In genomic region chr14:49560706-49561105, GRCm38 (mm10) we compare ENCODE assay signal across 24 mouse cellular contexts. TPM values are rescaled to one million over a fixed set of nuclear protein-coding genes. Genes with fewer than 3 reads are reported as not detected.
DNase-seq lines count a peak whose midpoint lies in the region; ATAC-seq lines count a peak whose summit lies in the region.
"Had no signal": no experiment of that assay in that cellular context is flagged by ENCODE, and none has a peak within 500 bp of the region (broad histone marks: within the 10 kb centered on the region; RNA-seq: fewer than 3 reads in every experiment).

No protein-coding gene starts in this region.

- H3K4me1 ChIP-seq in midbrain, embryonic 15.5 days = no peaks in the 10 kb centered on the region
- H3K4me1 ChIP-seq: embryonic facial prominence, embryonic 13.5 days; heart, embryonic 12.5 days; hindbrain, embryonic 10.5 days; intestine, embryonic 15.5 days had no signal

- WGBS in midbrain, embryonic 15.5 days = 84% methylated on average over 2 of the region's 2 CpGs

- no peak overlapping the region for H3K27ac ChIP-seq in midbrain, embryonic 15.5 days
- H3K27ac ChIP-seq: embryonic facial prominence, embryonic 13.5 days; gastrocnemius, adult 2 months; hindbrain, embryonic 10.5 days; hindbrain, embryonic 14.5 days; intestine, embryonic 15.5 days had no signal

- H3K9ac ChIP-seq in midbrain, embryonic 15.5 days = no peak overlapping the region
- H3K9ac ChIP-seq: embryonic facial prominence, embryonic 13.5 days; heart, embryonic 12.5 days; hindbrain, embryonic 14.5 days; intestine, embryonic 15.5 days had no signal

- DNase-seq in brain, adult 2 months (ENCODE audit: low read depth, low spot score) = peak; percentile 31
- DNase-seq in cerebellum, adult 18-20 months = peak; percentile 13
- peak; percentile 9 for DNase-seq in cerebellum, adult 9-11 months
- DNase-seq in cerebellum, postnatal 36 days = peak; percentile 23 to 37
- no peak for DNase-seq in retina, embryonic 14.5 days (ENCODE audit: low spot score)
- DNase-seq: adrenal gland, adult 8-10 months; gastrocnemius, adult 2 months; gastrocnemius, postnatal 25 days; kidney, adult 18-20 months had no signal

- no peaks in the 10 kb centered on the region for H3K27me3 ChIP-seq in midbrain, embryonic 15.5 days (replicated peaks)
- H3K27me3 ChIP-seq: CH12.LX; embryonic facial prominence, embryonic 13.5 days; heart, embryonic 12.5 days; intestine, embryonic 15.5 days had no signal

- H3K4me3 ChIP-seq in midbrain, embryonic 15.5 days = no peak overlapping the region
- H3K4me3 ChIP-seq: embryonic facial prominence, embryonic 13.5 days; gastrocnemius, adult 2 months; heart, embryonic 12.5 days; hindbrain, embryonic 10.5 days; intestine, embryonic 15.5 days had no signal

- ATAC-seq in midbrain, embryonic 15.5 days (replicated peaks) = no peak
- ATAC-seq in erythroblast, adult 5-6 weeks (replicated peaks; ENCODE audit: low FRiP score, poor library complexity, severe bottlenecking) = no peak
- ATAC-seq: activated CD4-positive, CD25-positive, alpha-beta regulatory T cell, adult 4 months; forebrain, embryonic 14.5 days; intestine, embryonic 15.5 days; Patski had no signal

- H3K9me3 ChIP-seq in midbrain, embryonic 15.5 days = no peaks in the 10 kb centered on the region
- H3K9me3 ChIP-seq: embryonic facial prominence, embryonic 13.5 days; heart, embryonic 12.5 days; hindbrain, embryonic 10.5 days; intestine, embryonic 15.5 days had no signal

- H3K4me2 ChIP-seq in midbrain, embryonic 15.5 days = no peak overlapping the region
- H3K4me2 ChIP-seq: embryonic facial prominence, embryonic 13.5 days; heart, embryonic 12.5 days; hindbrain, embryonic 14.5 days; intestine, embryonic 15.5 days had no signal

- H3K36me3 ChIP-seq in midbrain, embryonic 15.5 days (replicated peaks) = no peaks in the 10 kb centered on the region
- H3K36me3 ChIP-seq: embryonic facial prominence, embryonic 13.5 days; heart, embryonic 12.5 days; hindbrain, embryonic 10.5 days; intestine, embryonic 15.5 days had no signal

RNA-seq across cellular contexts. Expression of gene Slc35f4, which starts 34.9 kb away (rescaled TPM):
- 15.7 and 16.4 TPM in 2 replicates for polyA plus RNA-seq in midbrain, embryonic 15.5 days (2015; fragmentation: Nextera tagmentation; extraction: Ambion mirVana)
- not detected in 2 replicates for total RNA-seq in erythroblast, adult 5-6 weeks (2015; ENCODE audit: low replicate concordance)
- not detected in 2 replicates for total RNA-seq in erythroblast, adult 5-6 weeks (2017; ENCODE audit: low replicate concordance)
- total RNA-seq: adrenal gland, adult 8-10 months; CH12.LX; gastrocnemius, adult 2 months; gastrocnemius, postnatal 25 days; granulocyte monocyte progenitor cell, adult 5-6 weeks; heart, adult 8-10 months; heart, postnatal 25 days had no signal
- polyA plus RNA-seq: C2C12; embryonic facial prominence, embryonic 13.5 days; heart, embryonic 12.5 days; Patski had no signal
